Mouse (Mus musculus): ENCODE measurements at regions not wholly inside any gene's neighbourhood (a gene's known extent, or its start where the extent isn't known, plus 50 kb on each side); places are given as distances from the start of the nearest gene placed in this dataset.

- no peak for DNase-seq (ENCODE audit: low spot score in 2 of 2)
- intact Hi-C loops (cut with DNase I), result no loop called here
Measured at GRCm38 (mm10) chr1:189483331-189483730, 81.3 kb upstream of the Kcnk2 start.

GRCm38 (mm10) chr1:189478051-189478450 lies 76.0 kb upstream of the Kcnk2 start:
- DNase-seq (ENCODE audit: low spot score in 2 of 2), result no peak

GRCm38 (mm10) chr1:189476796-189477195 lies 74.7 kb upstream of the Kcnk2 start:
- no peak for DNase-seq (ENCODE audit: low spot score in 2 of 2)
- intact Hi-C loops (cut with DNase I), result no loop called here

More at GRCm38 (mm10) chr1:189478051-189478450, 76.0 kb upstream of the Kcnk2 start:
- intact Hi-C loops (cut with DNase I), result no loop called here

GRCm38 (mm10) chr1:189473071-189473470 lies 71.0 kb upstream of the Kcnk2 start:
- DNase-seq (ENCODE audit: low spot score in 2 of 2), result no peak
- intact Hi-C loops (cut with DNase I), result no loop called here

- no peak for DNase-seq (ENCODE audit: low spot score in 2 of 2)
- intact Hi-C loops (cut with DNase I), result no loop called here
Measured at GRCm38 (mm10) chr1:189458421-189458820, 56.3 kb upstream of the Kcnk2 start.

Measured in left cerebral cortex, postnatal 25 days (tissue).